Comparison of ENCODE assay signal across 8 mouse cellular contexts in genomic region chr15:85878848-85879497, GRCm38 (mm10). TPM values are rescaled to one million over a fixed set of nuclear protein-coding genes. Genes with fewer than 3 reads are reported as not detected.
DNase-seq lines count a peak whose midpoint lies in the region; ATAC-seq and TF ChIP-seq lines count a peak whose summit lies in the region.

TSS of gene Trmu (plus strand) at chr15:85879312.

- ATAC-seq in CD4-positive, CD25-positive, alpha-beta regulatory T cell, adult 4 months = peak; percentile 92
- peak; percentile 97 for ATAC-seq in heart, embryonic 15.5 days (replicated peaks; ENCODE audit: insufficient number of reproducible peaks, insufficient read depth, low FRiP score, low read depth)
- peak; percentile 95 for ATAC-seq in liver, embryonic 14.5 days (ENCODE audit: insufficient read depth)
- peak; percentile 97 for ATAC-seq in neural tube, embryonic 11.5 days (ENCODE audit: insufficient read depth, low FRiP score, low TSS enrichment)
- ATAC-seq in stomach, postnatal 0 days (ENCODE audit: low FRiP score, low TSS enrichment) = peak; percentile 95

- no peaks in the 10 kb centered on the region for H3K9me3 ChIP-seq in forebrain, embryonic 10.5 days
- H3K9me3 ChIP-seq in heart, embryonic 15.5 days (replicated peaks) = no peaks in the 10 kb centered on the region
- no peaks in the 10 kb centered on the region for H3K9me3 ChIP-seq in liver, embryonic 14.5 days (ENCODE audit: control insufficient read depth, low read length)
- H3K9me3 ChIP-seq in neural tube, embryonic 11.5 days (ENCODE audit: control insufficient read depth, low read length) = no peaks in the 10 kb centered on the region
- no peaks in the 10 kb centered on the region for H3K9me3 ChIP-seq in stomach, postnatal 0 days (ENCODE audit: control insufficient read depth, low read length)

- H3K36me3 ChIP-seq in forebrain, embryonic 10.5 days (replicated peaks) = peaks cover 55% of the 10 kb centered on the region
- H3K36me3 ChIP-seq in heart, embryonic 15.5 days = peaks cover 35% of the 10 kb centered on the region
- peaks cover 30% of the 10 kb centered on the region for H3K36me3 ChIP-seq in liver, embryonic 14.5 days (replicated peaks; ENCODE audit: control insufficient read depth, insufficient read depth, low read depth)
- H3K36me3 ChIP-seq in neural tube, embryonic 11.5 days (ENCODE audit: control insufficient read depth, insufficient read depth, low read length) = peaks cover 9% of the 10 kb centered on the region
- peaks cover 14% of the 10 kb centered on the region; the same call in 1 of the 2 replicates for H3K36me3 ChIP-seq in stomach, postnatal 0 days (ENCODE audit: control insufficient read depth, insufficient read depth, low read length)

- H3K27ac ChIP-seq in forebrain, embryonic 10.5 days = peak within 1 kb of the TSS; percentile 90
- peak within 1 kb of the TSS; percentile 95 for H3K27ac ChIP-seq in heart, embryonic 15.5 days
- peak within 1 kb of the TSS; percentile 14 for H3K27ac ChIP-seq in liver, embryonic 14.5 days
- peak within 1 kb of the TSS; percentile 74 for H3K27ac ChIP-seq in neural tube, embryonic 11.5 days (ENCODE audit: low read depth, low read length)
- H3K27ac ChIP-seq in stomach, postnatal 0 days (replicated peaks) = peak within 1 kb of the TSS; percentile 91

- H3K9ac ChIP-seq in heart, embryonic 15.5 days = peak within 1 kb of the TSS; percentile 89
- H3K9ac ChIP-seq in liver, embryonic 14.5 days (replicated peaks) = peak within 1 kb of the TSS; percentile 85
- H3K9ac ChIP-seq in neural tube, embryonic 11.5 days (ENCODE audit: low read length) = peak within 1 kb of the TSS; percentile 75
- H3K9ac ChIP-seq in stomach, postnatal 0 days (ENCODE audit: low read length) = peak within 1 kb of the TSS; percentile 89

- peak within 1 kb of the TSS; percentile 80 for H3K4me3 ChIP-seq in forebrain, embryonic 10.5 days
- peak within 1 kb of the TSS; percentile 92 for H3K4me3 ChIP-seq in heart, embryonic 15.5 days
- peak within 1 kb of the TSS; percentile 64 to 91 for H3K4me3 ChIP-seq in liver, embryonic 14.5 days (ENCODE audit: insufficient read depth in 1 of 2, low read depth in 2 of 2, low read length in 2 of 2)
- peak within 1 kb of the TSS; percentile 50 for H3K4me3 ChIP-seq in neural tube, embryonic 11.5 days (ENCODE audit: low read depth, low read length)
- peak within 1 kb of the TSS; percentile 75 for H3K4me3 ChIP-seq in stomach, postnatal 0 days (ENCODE audit: low read depth, low read length)

- H3K27me3 ChIP-seq in forebrain, embryonic 10.5 days (ENCODE audit: poor library complexity, severe bottlenecking) = no peaks in the 10 kb centered on the region
- no peaks in the 10 kb centered on the region for H3K27me3 ChIP-seq in heart, embryonic 15.5 days
- H3K27me3 ChIP-seq in liver, embryonic 14.5 days (ENCODE audit: control insufficient read depth, insufficient read depth, low read length) = no peaks in the 10 kb centered on the region
- no peaks in the 10 kb centered on the region for H3K27me3 ChIP-seq in neural tube, embryonic 11.5 days (ENCODE audit: control insufficient read depth, insufficient read depth, low read length)
- no peaks in the 10 kb centered on the region for H3K27me3 ChIP-seq in stomach, postnatal 0 days (ENCODE audit: control insufficient read depth, insufficient read depth, low read length)

- peaks cover 24% of the 10 kb centered on the region for H3K4me1 ChIP-seq in forebrain, embryonic 10.5 days
- H3K4me1 ChIP-seq in heart, embryonic 15.5 days (replicated peaks) = peaks cover 19% of the 10 kb centered on the region
- peaks cover 2 to 5% of the 10 kb centered on the region in 2 experiments; a peak in 1 of 4 replicates for H3K4me1 ChIP-seq in liver, embryonic 14.5 days (replicated peaks; ENCODE audit: control insufficient read depth in 2 of 2, insufficient read depth in 2 of 2, low read length in 1 of 2)
- H3K4me1 ChIP-seq in neural tube, embryonic 11.5 days (ENCODE audit: control insufficient read depth, insufficient read depth, low read length) = peaks cover 7% of the 10 kb centered on the region; the same call in 1 of the 2 replicates
- no peaks in the 10 kb centered on the region for H3K4me1 ChIP-seq in stomach, postnatal 0 days (replicated peaks; ENCODE audit: control insufficient read depth, insufficient read depth)

- peak within 1 kb of the TSS; percentile 80 for H3K4me2 ChIP-seq in heart, embryonic 15.5 days
- peak within 1 kb of the TSS; percentile 89 for H3K4me2 ChIP-seq in liver, embryonic 14.5 days (ENCODE audit: low read depth)
- peak within 1 kb of the TSS; percentile 79 for H3K4me2 ChIP-seq in neural tube, embryonic 11.5 days (ENCODE audit: low read depth)
- peak within 1 kb of the TSS; percentile 96 for H3K4me2 ChIP-seq in stomach, postnatal 0 days (replicated peaks; ENCODE audit: low read depth)

- peak; percentile 78 for TF ChIP-seq CTCF in liver, embryonic 14.5 days (IDR thresholded peaks at IDR 0.05; ENCODE audit: low read depth)
- TF ChIP-seq CTCF in stomach, postnatal 0 days (IDR thresholded peaks at IDR 0.05; ENCODE audit: low read depth) = peak; percentile 77

- no peak for TF ChIP-seq EP300 in liver, embryonic 14.5 days (IDR thresholded peaks at IDR 0.05; ENCODE audit: low read depth)
- TF ChIP-seq EP300 in stomach, postnatal 0 days (optimal IDR thresholded peaks at IDR 0.05) = no peak

- peak; percentile 63 for DNase-seq in c-Kit-negative CD71-positive TER-119-positive erythroid progenitor cells, embryonic 14.5 days (ENCODE audit: low read depth, low spot score)
- DNase-seq in forebrain, embryonic 10.5 days (ENCODE audit: extremely low spot score, low spot score) = peak; percentile 94
- peak; percentile 93 to 97 for DNase-seq in kidney, postnatal 25 days
- peak; percentile 77 to 79 (median 78) for DNase-seq in liver, embryonic 14.5 days (ENCODE audit: low read depth in 3 of 3, low spot score in 3 of 3)
- DNase-seq in neural tube, embryonic 11.5 days (ENCODE audit: low spot score) = peak; percentile 96
- DNase-seq in stomach, postnatal 0 days (ENCODE audit: low spot score) = peak; percentile 95

- WGBS in forebrain, embryonic 10.5 days = 2% methylated on average over 50 of the region's 50 CpGs
- under 1% methylated on average over 42 of the region's 50 CpGs for WGBS in heart, embryonic 15.5 days
- WGBS in liver, embryonic 14.5 days (ENCODE audit: insufficient replicate concordance) = 1% methylated on average over 48 of the region's 50 CpGs
- under 1% methylated on average over 49 of the region's 50 CpGs for WGBS in neural tube, embryonic 11.5 days
- WGBS in stomach, postnatal 0 days = under 1% methylated on average over 34 of the region's 50 CpGs

RNA-seq across cellular contexts. Expression of gene Trmu, which starts in this region (rescaled TPM):
- polyA plus RNA-seq in CD4-positive, CD25-positive, alpha-beta regulatory T cell, adult 4 months (2017; shearing (Covaris generic)) = 10 to 100 TPM; 40.6 to 50.3 TPM
- 39.6 and 39.7 TPM in 2 replicates for polyA plus RNA-seq in forebrain, embryonic 10.5 days (2016; fragmentation: Nextera tagmentation; extraction: Ambion mirVana)
- polyA plus RNA-seq in heart, embryonic 15.5 days (2015; fragmentation: Nextera tagmentation; extraction: Ambion mirVana) = 29.5 and 38.9 TPM in 2 replicates
- 9.5 and 15.2 TPM in 2 replicates for polyA plus RNA-seq in liver, embryonic 14.5 days (2012; rRNA removed)
- polyA plus RNA-seq in liver, embryonic 14.5 days (2014; fragmentation: Nextera tagmentation; extraction: Ambion mirVana) = 10.9 and 12.7 TPM in 2 replicates
- polyA plus RNA-seq in neural tube, embryonic 11.5 days (2014; fragmentation: Nextera tagmentation; extraction: Ambion mirVana) = 32.4 and 34.0 TPM in 2 replicates
- polyA plus RNA-seq in stomach, postnatal 0 days (2015; fragmentation: Nextera tagmentation; extraction: Ambion mirVana) = 21.2 and 21.5 TPM in 2 replicates

Comparison
In these comparisons a context has a peak if more than half of its experiments do, and no peak if none do; other contexts are left out.
1. Peak in every context shown above with its lines: DNase-seq, ATAC-seq, H3K4me3 ChIP-seq and H3K27ac ChIP-seq.
2. H3K27ac ChIP-seq: peak in every context shown above with its lines; median percentile 95 in heart, embryonic 15.5 days; 91 in stomach, postnatal 0 days; 90 in forebrain, embryonic 10.5 days; 74 in neural tube, embryonic 11.5 days; 14 in liver, embryonic 14.5 days.